Mouse (Mus musculus): ENCODE measurements around the gene Ankmy2. TPM values are rescaled to one million over a fixed set of nuclear protein-coding genes. Genes with fewer than 3 reads are reported as not detected.

Ankmy2 gene
- 23.1 and 29.1 TPM in 2 replicates for polyA plus RNA-seq (2014; fragmentation: Nextera tagmentation; extraction: Ambion mirVana)

DNA sequence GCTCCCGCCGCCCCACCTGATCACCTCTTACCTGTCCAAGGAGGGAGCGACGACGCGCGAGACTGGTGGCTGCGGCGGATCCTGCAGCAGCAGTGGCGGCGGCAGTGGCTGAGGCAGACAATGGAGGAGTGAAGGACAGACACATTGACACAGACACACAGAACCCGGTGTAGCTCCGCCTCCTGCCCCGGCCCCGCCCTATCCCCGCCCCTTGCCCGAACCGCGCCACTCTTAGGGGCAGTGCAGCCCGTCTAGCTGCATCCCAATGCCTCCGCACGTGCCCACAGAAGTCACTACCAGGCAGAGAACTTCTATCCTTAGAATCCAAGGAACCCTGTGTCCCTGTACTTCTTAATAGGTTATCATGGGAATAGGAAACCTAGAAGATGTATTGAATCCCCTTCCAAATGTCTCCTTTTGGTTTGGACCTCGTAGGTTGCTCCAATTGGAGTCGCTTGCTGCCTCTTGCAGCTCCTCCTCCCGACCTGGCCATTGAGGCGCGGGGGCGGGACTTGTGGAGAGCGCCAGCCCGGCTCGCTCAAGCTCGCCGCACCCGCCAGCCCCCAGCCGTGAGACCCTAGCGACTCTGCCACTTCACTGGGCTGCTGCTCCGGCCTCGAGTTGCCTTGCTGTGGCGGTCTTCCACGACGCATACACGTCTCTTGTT is at the start of gene Ankmy2:
Gene Ankmy2 (plus strand): TSS at position 478 of the 667 bp plus-strand sequence.
- Histone ChIP-seq H3K4me3 (ENCODE audit: low read depth, low read length) (peak within 1 kb of the TSS; percentile 68), H3K27me3 (ENCODE audit: control insufficient read depth, insufficient read depth, low read length) (no peaks in the 10 kb centered on the region), H3K36me3 (ENCODE audit: control insufficient read depth, insufficient read depth, low read length) (no peaks in the 10 kb centered on the region), H3K9me3 (ENCODE audit: control insufficient read depth, low read length) (no peaks in the 10 kb centered on the region), H3K4me1 (ENCODE audit: control insufficient read depth, insufficient read depth, low read length) (peaks cover 16% of the 10 kb centered on the region; the same call in 1 of the 2 replicates), H3K27ac (ENCODE audit: low read depth, low read length) (peak within 1 kb of the TSS; percentile 63), H3K9ac (ENCODE audit: low read length) (peak within 1 kb of the TSS; percentile 66), H3K4me2 (ENCODE audit: low read depth) (peak within 1 kb of the TSS; percentile 76)
- DNase-seq (ENCODE audit: low spot score) (peak; percentile 94), ATAC-seq (ENCODE audit: insufficient read depth, low FRiP score, low TSS enrichment) (peak; percentile 98)
- under 1% methylated on average over 41 of the region's 42 CpGs for WGBS

- Histone ChIP-seq H3K27ac (ENCODE audit: low read depth, low read length) (no peak overlapping the region), H3K4me2 (ENCODE audit: low read depth) (no peak overlapping the region), H3K27me3 (ENCODE audit: control insufficient read depth, insufficient read depth, low read length) (no peaks in the 10 kb centered on the region), H3K9me3 (ENCODE audit: control insufficient read depth, low read length) (no peaks in the 10 kb centered on the region), H3K4me3 (ENCODE audit: low read depth, low read length) (no peak overlapping the region), H3K9ac (ENCODE audit: low read length) (no peak overlapping the region), H3K4me1 (ENCODE audit: control insufficient read depth, insufficient read depth, low read length) (no peaks in the 10 kb centered on the region), H3K36me3 (ENCODE audit: control insufficient read depth, insufficient read depth, low read length) (peaks cover 26% of the 10 kb centered on the region)
- no peak for DNase-seq (ENCODE audit: low spot score)
- WGBS, result 92% methylated on average over 5 of the region's 5 CpGs
- no peak for ATAC-seq (ENCODE audit: insufficient read depth, low FRiP score, low TSS enrichment)
These were observed 48.5 kb upstream of the Ankmy2 start for GRCm38 (mm10) chr12:36108442-36108841.

DNA sequence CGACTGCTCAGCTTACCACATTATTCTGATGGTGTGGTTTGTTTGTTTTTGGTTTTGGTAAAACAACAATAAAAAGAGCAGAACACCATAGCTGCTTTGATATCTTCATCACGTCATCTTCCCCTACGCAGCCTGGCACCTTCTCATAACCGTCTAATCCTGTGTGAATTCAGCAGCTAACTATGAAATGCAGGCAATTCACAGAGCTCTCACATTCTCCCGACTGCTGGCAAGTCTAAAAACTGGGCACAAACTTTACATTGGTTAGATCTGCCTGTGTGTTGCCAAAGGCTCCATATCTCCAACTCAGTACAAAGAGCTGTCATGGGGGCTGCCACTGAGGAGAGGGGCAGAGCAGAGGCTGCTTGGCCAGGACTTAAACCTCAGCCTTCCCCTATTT is 46.5 kb upstream of the Ankmy2 start:
- DNase-seq (ENCODE audit: low spot score), result no peak
- peaks cover 25% of the 10 kb centered on the region; the same call in 1 of the 2 replicates for H3K36me3 ChIP-seq (ENCODE audit: control insufficient read depth, insufficient read depth, low read length)

GRCm38 (mm10) chr12:36111110-36111509 is 45.8 kb upstream of the Ankmy2 start:
- Histone ChIP-seq H3K9ac (ENCODE audit: low read length) (no peak overlapping the region), H3K4me1 (ENCODE audit: control insufficient read depth, insufficient read depth, low read length) (no peaks in the 10 kb centered on the region), H3K36me3 (ENCODE audit: control insufficient read depth, insufficient read depth, low read length) (peaks cover 25% of the 10 kb centered on the region; the same call in 1 of the 2 replicates), H3K27ac (ENCODE audit: low read depth, low read length) (no peak overlapping the region), H3K9me3 (ENCODE audit: control insufficient read depth, low read length) (no peaks in the 10 kb centered on the region), H3K27me3 (ENCODE audit: control insufficient read depth, insufficient read depth, low read length) (no peaks in the 10 kb centered on the region), H3K4me3 (ENCODE audit: low read depth, low read length) (no peak overlapping the region), H3K4me2 (ENCODE audit: low read depth) (no peak overlapping the region)
- DNase-seq (ENCODE audit: low spot score), result no peak
- no peak for ATAC-seq (ENCODE audit: insufficient read depth, low FRiP score, low TSS enrichment)
- 95% methylated on average over 5 of the region's 5 CpGs for whole genome bisulfite sequencing

More for the DNA sequence above, 46.5 kb upstream of the Ankmy2 start:
- ATAC-seq (ENCODE audit: insufficient read depth, low FRiP score, low TSS enrichment), result no peak
- no peak overlapping the region for H3K9ac ChIP-seq (ENCODE audit: low read length)
- H3K27ac ChIP-seq (ENCODE audit: low read depth, low read length), result no peak overlapping the region
- H3K27me3 ChIP-seq (ENCODE audit: control insufficient read depth, insufficient read depth, low read length), result no peaks in the 10 kb centered on the region
- no peak overlapping the region for H3K4me3 ChIP-seq (ENCODE audit: low read depth, low read length)
- 93% methylated on average over 5 of the region's 5 CpGs for WGBS
- no peaks in the 10 kb centered on the region for H3K4me1 ChIP-seq (ENCODE audit: control insufficient read depth, insufficient read depth, low read length)
- no peaks in the 10 kb centered on the region for H3K9me3 ChIP-seq (ENCODE audit: control insufficient read depth, low read length)
- H3K4me2 ChIP-seq (ENCODE audit: low read depth), result no peak overlapping the region

DNA sequence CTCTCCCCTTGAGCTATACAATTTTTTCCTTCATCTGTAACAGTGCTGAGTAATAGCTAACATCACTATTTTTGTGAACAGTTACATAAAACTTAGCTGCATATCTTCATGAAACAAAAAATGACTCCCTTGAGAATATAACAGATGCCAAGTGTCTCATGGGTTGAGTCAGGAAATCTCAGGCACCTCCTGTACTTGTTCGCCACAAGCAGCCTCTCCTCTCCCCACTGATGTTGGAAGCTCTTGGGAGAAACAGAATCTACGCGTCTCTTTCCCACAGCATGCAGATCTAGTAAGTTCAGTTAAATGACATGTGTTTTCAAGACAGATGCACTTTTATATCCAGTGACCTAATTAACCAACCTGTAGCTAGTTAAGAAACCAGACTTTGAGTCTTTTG is 44.8 kb upstream of the Ankmy2 start:
- Histone ChIP-seq H3K9me3 (ENCODE audit: control insufficient read depth, low read length) (no peaks in the 10 kb centered on the region), H3K4me2 (ENCODE audit: low read depth) (no peak overlapping the region), H3K36me3 (ENCODE audit: control insufficient read depth, insufficient read depth, low read length) (peaks cover 23% of the 10 kb centered on the region; the same call in 1 of the 2 replicates), H3K4me1 (ENCODE audit: control insufficient read depth, insufficient read depth, low read length) (no peaks in the 10 kb centered on the region), H3K27ac (ENCODE audit: low read depth, low read length) (no peak overlapping the region), H3K4me3 (ENCODE audit: low read depth, low read length) (no peak overlapping the region), H3K9ac (ENCODE audit: low read length) (no peak overlapping the region), H3K27me3 (ENCODE audit: control insufficient read depth, insufficient read depth, low read length) (no peaks in the 10 kb centered on the region)
- DNase-seq (ENCODE audit: low spot score) (no peak), ATAC-seq (ENCODE audit: insufficient read depth, low FRiP score, low TSS enrichment) (no peak)
- 91% methylated on average over 3 of the region's 3 CpGs for WGBS

- WGBS, result 95% methylated on average over 6 of the region's 6 CpGs
- H3K36me3 ChIP-seq (ENCODE audit: control insufficient read depth, insufficient read depth, low read length), result peaks cover 2% of the 10 kb centered on the region; the same call in 1 of the 2 replicates
- no peak overlapping the region for H3K27ac ChIP-seq (ENCODE audit: low read depth, low read length)
These were observed 39.8 kb upstream of the Ankmy2 start for GRCm38 (mm10) chr12:36117161-36117560.

GRCm38 (mm10) chr12:36119244-36119643 is 37.7 kb upstream of the Ankmy2 start:
- WGBS, result 95% methylated on average over 3 of the region's 3 CpGs

More at GRCm38 (mm10) chr12:36117161-36117560, 39.8 kb upstream of the Ankmy2 start:
- no peaks in the 10 kb centered on the region for H3K9me3 ChIP-seq (ENCODE audit: control insufficient read depth, low read length)
- no peak overlapping the region for H3K4me2 ChIP-seq (ENCODE audit: low read depth)
- DNase-seq (ENCODE audit: low spot score) (no peak), ATAC-seq (ENCODE audit: insufficient read depth, low FRiP score, low TSS enrichment) (no peak)
- no peak overlapping the region for H3K4me3 ChIP-seq (ENCODE audit: low read depth, low read length)
- H3K27me3 ChIP-seq (ENCODE audit: control insufficient read depth, insufficient read depth, low read length), result no peaks in the 10 kb centered on the region
- no peaks in the 10 kb centered on the region for H3K4me1 ChIP-seq (ENCODE audit: control insufficient read depth, insufficient read depth, low read length)
- no peak overlapping the region for H3K9ac ChIP-seq (ENCODE audit: low read length)

GRCm38 (mm10) chr12:36126049-36126448 is 30.9 kb upstream of the Ankmy2 start:
- H3K27me3 ChIP-seq (ENCODE audit: control insufficient read depth, insufficient read depth, low read length), result no peaks in the 10 kb centered on the region
- H3K9ac ChIP-seq (ENCODE audit: low read length), result no peak overlapping the region
- DNase-seq (ENCODE audit: low spot score) (no peak), ATAC-seq (ENCODE audit: insufficient read depth, low FRiP score, low TSS enrichment) (no peak)
- no peak overlapping the region for H3K4me3 ChIP-seq (ENCODE audit: low read depth, low read length)
- H3K9me3 ChIP-seq (ENCODE audit: control insufficient read depth, low read length), result no peaks in the 10 kb centered on the region
- H3K4me2 ChIP-seq (ENCODE audit: low read depth), result no peak overlapping the region
- WGBS, result 89% methylated on average over 5 of the region's 5 CpGs
- no peak overlapping the region for H3K27ac ChIP-seq (ENCODE audit: low read depth, low read length)
- H3K36me3 ChIP-seq (ENCODE audit: control insufficient read depth, insufficient read depth, low read length), result peaks cover 3% of the 10 kb centered on the region; the same call in 1 of the 2 replicates
- no peaks in the 10 kb centered on the region for H3K4me1 ChIP-seq (ENCODE audit: control insufficient read depth, insufficient read depth, low read length)

More at GRCm38 (mm10) chr12:36119244-36119643, 37.7 kb upstream of the Ankmy2 start:
- DNase-seq (ENCODE audit: low spot score) (no peak), ATAC-seq (ENCODE audit: insufficient read depth, low FRiP score, low TSS enrichment) (no peak)
- Histone ChIP-seq H3K4me2 (ENCODE audit: low read depth) (no peak overlapping the region), H3K4me1 (ENCODE audit: control insufficient read depth, insufficient read depth, low read length) (no peaks in the 10 kb centered on the region), H3K9me3 (ENCODE audit: control insufficient read depth, low read length) (no peaks in the 10 kb centered on the region), H3K27me3 (ENCODE audit: control insufficient read depth, insufficient read depth, low read length) (no peaks in the 10 kb centered on the region), H3K27ac (ENCODE audit: low read depth, low read length) (no peak overlapping the region), H3K9ac (ENCODE audit: low read length) (no peak overlapping the region), H3K36me3 (ENCODE audit: control insufficient read depth, insufficient read depth, low read length) (peaks cover 5% of the 10 kb centered on the region; the same call in 1 of the 2 replicates), H3K4me3 (ENCODE audit: low read depth, low read length) (no peak overlapping the region)

- H3K27ac ChIP-seq (ENCODE audit: low read depth, low read length), result no peak overlapping the region
- WGBS, result 95% methylated on average over 5 of the region's 5 CpGs
- DNase-seq (ENCODE audit: low spot score), result no peak
- H3K9ac ChIP-seq (ENCODE audit: low read length), result no peak overlapping the region
- H3K9me3 ChIP-seq (ENCODE audit: control insufficient read depth, low read length), result no peaks in the 10 kb centered on the region
- H3K4me3 ChIP-seq (ENCODE audit: low read depth, low read length), result no peak overlapping the region
- H3K36me3 ChIP-seq (ENCODE audit: control insufficient read depth, insufficient read depth, low read length), result no peaks in the 10 kb centered on the region; the same call in none of the 2 replicates
- ATAC-seq (ENCODE audit: insufficient read depth, low FRiP score, low TSS enrichment), result no peak
- no peak overlapping the region for H3K4me2 ChIP-seq (ENCODE audit: low read depth)
- H3K4me1 ChIP-seq (ENCODE audit: control insufficient read depth, insufficient read depth, low read length), result no peaks in the 10 kb centered on the region
- H3K27me3 ChIP-seq (ENCODE audit: control insufficient read depth, insufficient read depth, low read length), result no peaks in the 10 kb centered on the region
These were observed 27.1 kb upstream of the Ankmy2 start for GRCm38 (mm10) chr12:36129826-36130225.
